ENCODE assay signal across 8 mouse cellular contexts in the genomic region with DNA sequence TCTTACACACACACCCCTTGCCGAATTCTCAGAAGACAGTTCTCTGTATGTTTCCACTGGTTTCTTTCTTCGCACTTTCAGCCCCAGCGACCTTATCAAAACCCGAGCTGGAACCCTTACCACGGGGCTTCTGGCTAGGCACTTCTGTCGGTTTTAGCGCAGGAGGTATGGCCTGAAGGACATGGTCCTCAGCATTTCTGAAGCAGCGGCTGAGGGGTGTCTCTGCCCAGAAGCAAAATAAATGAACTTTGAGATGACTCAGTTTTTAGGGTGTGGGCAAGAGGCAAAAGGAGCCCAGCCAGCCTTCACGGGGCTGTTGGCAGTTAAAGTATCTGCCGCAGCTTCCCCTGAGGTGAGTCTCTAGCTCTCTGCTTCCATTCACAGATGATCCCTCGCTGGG.
A peak's percentile ranks its signal among the peaks of the same experiment; 100 is the strongest.
DNase-seq lines count a peak whose midpoint lies in the region; ATAC-seq and TF ChIP-seq lines count a peak whose summit lies in the region.

No protein-coding gene starts in this region.

- H3K9ac ChIP-seq in intestine, embryonic 16.5 days (ENCODE audit: low read depth, low read length): peak overlapping the region; percentile 48; the same call in 1 of the 2 replicates
- no peak overlapping the region for H3K9ac ChIP-seq in neural tube, embryonic 11.5 days (ENCODE audit: low read length)

- no peaks in the 10 kb centered on the region for H3K36me3 ChIP-seq in intestine, embryonic 16.5 days (ENCODE audit: control insufficient read depth, insufficient read depth, low read length)
- H3K36me3 ChIP-seq in neural tube, embryonic 11.5 days (ENCODE audit: control insufficient read depth, insufficient read depth, low read length): no peaks in the 10 kb centered on the region

- H3K4me3 ChIP-seq in embryonic fibroblast, embryonic 13.5 days (ENCODE audit: insufficient read depth, low read length): peak overlapping the region; percentile 33; the same call in 1 of the 2 replicates
- H3K4me3 ChIP-seq in intestine, embryonic 16.5 days (ENCODE audit: low read length): peak overlapping the region; percentile 62
- H3K4me3 ChIP-seq in neural tube, embryonic 11.5 days (ENCODE audit: low read depth, low read length): peak overlapping the region; percentile 48

- no peak for TF ChIP-seq CTCF in embryonic fibroblast, embryonic 13.5 days (IDR thresholded peaks at IDR 0.05; ENCODE audit: borderline replicate concordance, insufficient read depth, low read length)

- 15% methylated on average over 11 of the region's 11 CpGs for WGBS in intestine, embryonic 16.5 days
- 21% methylated on average over 11 of the region's 11 CpGs for WGBS in neural tube, embryonic 11.5 days

- no peak for ATAC-seq in intestine, embryonic 16.5 days
- ATAC-seq in neural tube, embryonic 11.5 days (ENCODE audit: insufficient read depth, low FRiP score, low TSS enrichment): no peak
- ATAC-seq in erythroid progenitor cell, adult 5-6 weeks (replicated peaks; ENCODE audit: low FRiP score, poor library complexity, severe bottlenecking): no peak

- TF ChIP-seq POLR2A in embryonic fibroblast, embryonic 13.5 days (IDR thresholded peaks at IDR 0.05; ENCODE audit: low read depth, low read length): no peak

- H3K27me3 ChIP-seq in intestine, embryonic 16.5 days (replicated peaks; ENCODE audit: control insufficient read depth, insufficient read depth, low read length): no peaks in the 10 kb centered on the region; the same call in 1 of the 2 replicates
- peaks cover 7% of the 10 kb centered on the region; the same call in 1 of the 2 replicates for H3K27me3 ChIP-seq in neural tube, embryonic 11.5 days (ENCODE audit: control insufficient read depth, insufficient read depth, low read length)

- DNase-seq in left cerebral cortex, postnatal 25 days (ENCODE audit: low spot score in 2 of 2): peak; percentile 9 to 22
- DNase-seq in left cerebral cortex, adult 9 months (ENCODE audit: low spot score in 2 of 2): no peak
- no peak for DNase-seq in neural tube, embryonic 11.5 days (ENCODE audit: low spot score)
- DNase-seq in adipocyte (ENCODE audit: low spot score): no peak
- DNase-seq in right cerebral cortex, adult 2 months (ENCODE audit: low spot score in 2 of 2): no peak

- intact Hi-C loops in left cerebral cortex, postnatal 25 days (cut with DNase I): loop anchor here (2.0 kb wide), 1 partner anchor 30 kb away; no protein-coding TSS in a partner anchor

- no peaks in the 10 kb centered on the region; the same call in 1 of the 2 replicates for H3K4me1 ChIP-seq in embryonic fibroblast, embryonic 13.5 days (ENCODE audit: control insufficient read depth, insufficient read depth, low read length)
- peaks cover 8% of the 10 kb centered on the region for H3K4me1 ChIP-seq in intestine, embryonic 16.5 days (ENCODE audit: control insufficient read depth, insufficient read depth, low read length)
- peaks cover 6% of the 10 kb centered on the region; the same call in 1 of the 2 replicates for H3K4me1 ChIP-seq in neural tube, embryonic 11.5 days (ENCODE audit: control insufficient read depth, insufficient read depth, low read length)

- H3K9me3 ChIP-seq in intestine, embryonic 16.5 days (ENCODE audit: control insufficient read depth, low read length): no peaks in the 10 kb centered on the region
- no peaks in the 10 kb centered on the region for H3K9me3 ChIP-seq in neural tube, embryonic 11.5 days (ENCODE audit: control insufficient read depth, low read length)

- H3K4me2 ChIP-seq in intestine, embryonic 16.5 days (ENCODE audit: low read depth, low read length): peak overlapping the region; percentile 88
- H3K4me2 ChIP-seq in neural tube, embryonic 11.5 days (ENCODE audit: low read depth): peak overlapping the region; percentile 86

- no peak overlapping the region for H3K27ac ChIP-seq in embryonic fibroblast, embryonic 13.5 days (ENCODE audit: insufficient read depth, low read length)
- peak overlapping the region; percentile 23; the same call in 1 of the 2 replicates for H3K27ac ChIP-seq in intestine, embryonic 16.5 days (ENCODE audit: low read length)
- no peak overlapping the region for H3K27ac ChIP-seq in neural tube, embryonic 11.5 days (ENCODE audit: low read depth, low read length)

Comparison
In these comparisons a context has a peak if more than half of its experiments do, and no peak if none do; other contexts are left out.
1. DNase-seq: peak in left cerebral cortex, postnatal 25 days (2 of 2); none in left cerebral cortex, adult 9 months (0 of 2), neural tube, embryonic 11.5 days (single experiment), adipocyte (single experiment) and right cerebral cortex, adult 2 months (0 of 2).
2. Peak in every context shown above with its lines, with median percentiles within 50 percentile points of each other: H3K4me3 ChIP-seq.